Mouse (Mus musculus): ENCODE data around the gene Ntsr1.

DNA sequence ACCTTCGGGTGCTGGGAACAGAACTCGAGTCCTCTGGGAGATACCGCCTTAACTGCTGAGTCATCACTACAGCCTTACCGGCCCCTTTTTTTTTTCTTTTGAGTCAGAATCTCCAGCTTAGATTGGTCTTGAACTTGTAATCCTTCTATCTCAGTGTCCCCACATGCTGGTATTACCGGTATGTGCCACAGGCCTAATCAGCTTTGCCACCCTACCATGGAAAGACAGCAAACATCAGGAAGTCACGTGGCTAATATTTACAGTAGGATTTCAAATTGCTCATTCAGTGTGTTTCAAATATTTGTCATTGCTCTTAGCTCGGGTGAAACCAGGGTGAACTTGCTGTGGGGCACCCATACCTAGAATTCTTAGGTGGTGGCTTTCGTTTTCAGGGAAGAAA, 37.2 kb upstream of the Ntsr1 start:
- no peak for TF ChIP-seq CTCF (IDR thresholded peaks at IDR 0.05; ENCODE audit: low read depth)
- no peak for TF ChIP-seq EP300 (IDR thresholded peaks at IDR 0.05; ENCODE audit: low read depth)

All from heart, postnatal 0 days (tissue).